Mouse (Mus musculus): ENCODE measurements at regions not wholly inside any gene's neighbourhood (a gene's known extent, or its start where the extent isn't known, plus 50 kb on each side); places are given as distances from the start of the nearest gene placed in this dataset.

- no peak for TF ChIP-seq CTCF (conservative IDR thresholded peaks at IDR 0.05 in 1 of 2, IDR thresholded peaks at IDR 0.05 in 1 of 2; ENCODE audit: low read depth in 2 of 2, low read length in 2 of 2)
- TF ChIP-seq POLR2AphosphoS2 (IDR thresholded peaks at IDR 0.05; ENCODE audit: low read depth, low read length), result no peak
- no peak for TF ChIP-seq POLR2A (IDR thresholded peaks at IDR 0.05; ENCODE audit: low read depth, low read length)
- TF ChIP-seq SIN3A (IDR thresholded peaks at IDR 0.05; ENCODE audit: low read length), result no peak
- TF ChIP-seq ZKSCAN1 (IDR thresholded peaks at IDR 0.05; ENCODE audit: borderline replicate concordance, low read depth, low read length), result no peak
- TF ChIP-seq ELF1 (IDR thresholded peaks at IDR 0.05; ENCODE audit: low read depth, low read length), result no peak
- TF ChIP-seq EP300 (IDR thresholded peaks at IDR 0.05; ENCODE audit: low read length), result no peak
Measured at GRCm38 (mm10) chr6:37665576-37665975, 135.6 kb downstream of the Akr1d1 start.
